Mouse (Mus musculus) myocyte (in vitro differentiated cells): ENCODE measurements around the gene Polr2b.

ENCODE experiments used
- E2F4 ChIP-seq: IDR thresholded peaks from one replicate; pipeline ENCODE4 v1.6.1; 2011; ENCODE audit warnings: mild to moderate bottlenecking, control low read depth, moderate library complexity; ENCODE audit not compliant: insufficient read depth
- MYOD1 ChIP-seq, 3 experiments: IDR thresholded peaks; one replicate each; pipeline ENCODE4 v1.6.1; 2011; ENCODE audit warnings: control low read depth in 2 of 3, low read depth in 2 of 3, mild to moderate bottlenecking in 2 of 3, moderate library complexity in 1 of 3; ENCODE audit not compliant: insufficient read length in 2 of 3, control insufficient read depth in 1 of 3
- POLR2A ChIP-seq: IDR thresholded peaks from one replicate; pipeline ENCODE4 v1.6.1; 2011; ENCODE audit warnings: low read depth, mild to moderate bottlenecking, control low read depth, moderate library complexity; ENCODE audit not compliant: insufficient read length
- TCF12 ChIP-seq: IDR thresholded peaks from one replicate; pipeline ENCODE4 v1.6.1; 2011; ENCODE audit warnings: mild to moderate bottlenecking, control low read depth; ENCODE audit not compliant: poor library complexity, insufficient read depth, severe bottlenecking
- TCF3 ChIP-seq: IDR thresholded peaks from one replicate; pipeline ENCODE4 v1.6.1; 2011; ENCODE audit warnings: low read depth, control low read depth; ENCODE audit not compliant: insufficient read length

- TF ChIP-seq E2F4, result no peak
- TF ChIP-seq TCF3, result no peak
- no peak for TF ChIP-seq POLR2A
- no peak for TF ChIP-seq TCF12
- TF ChIP-seq MYOD1 (IDR thresholded peaks at IDR 0.05; ENCODE audit: control insufficient read depth in 1 of 3, insufficient read length in 2 of 3, low read depth in 2 of 3), result no peak
Measured at GRCm38 (mm10) chr5:77385221-77385620, 75.3 kb downstream of the Polr2b start.
